Comparison of ENCODE assay signal across 8 mouse cellular contexts in the genomic region with DNA sequence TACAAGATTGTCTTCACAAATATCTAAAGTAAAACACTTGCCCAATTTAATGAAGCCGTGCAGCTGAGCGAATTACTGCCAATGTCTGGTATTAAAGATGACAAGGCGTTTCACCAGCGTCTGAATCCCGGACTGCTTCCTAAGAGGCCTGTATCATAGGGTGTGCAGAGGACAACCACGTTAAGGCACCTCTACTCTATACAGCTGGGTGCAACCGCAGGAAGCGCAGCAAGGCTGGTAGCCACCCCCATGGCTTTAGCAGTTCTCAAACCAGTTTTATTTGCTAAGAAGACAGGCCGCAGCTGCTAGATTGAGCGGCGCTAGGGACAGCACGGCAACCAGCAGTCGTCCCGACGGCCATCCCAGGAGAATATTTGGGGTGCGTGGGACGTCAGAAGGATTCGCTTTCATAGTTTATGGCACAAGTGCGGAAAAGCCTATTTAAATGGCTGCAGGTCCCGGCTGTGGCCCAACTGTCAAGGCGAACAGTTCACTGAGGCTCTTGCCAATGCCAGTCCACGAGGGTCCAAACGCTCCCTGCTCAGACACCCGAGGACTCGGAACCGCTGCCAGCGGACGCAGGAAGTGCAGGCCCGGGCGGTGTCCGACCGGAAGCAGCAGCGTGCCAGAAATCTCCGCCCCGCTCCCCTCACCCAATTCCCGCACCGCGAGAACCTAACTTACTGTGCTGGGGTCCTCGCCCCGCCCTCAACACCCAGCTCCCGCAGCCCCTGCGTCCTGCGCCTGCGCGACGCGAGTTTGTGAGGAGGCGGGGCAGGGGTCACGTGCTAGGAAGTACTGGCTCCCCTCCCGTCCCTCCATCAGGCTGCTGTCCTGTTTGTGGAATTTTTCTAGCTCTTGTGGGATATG. TPM values are rescaled to one million over a fixed set of nuclear protein-coding genes. Genes with fewer than 3 reads are reported as not detected.
A peak's percentile ranks its signal among the peaks of the same experiment; 100 is the strongest.
DNase-seq lines count a peak whose midpoint lies in the region; ATAC-seq and TF ChIP-seq lines count a peak whose summit lies in the region.

A gene (minus strand): TSS at position 746 of the 870 bp plus-strand sequence.

- H3K4me2 ChIP-seq in embryonic facial prominence, embryonic 15.5 days (replicated peaks): peak within 1 kb of the TSS; percentile 53
- peak within 1 kb of the TSS; percentile 75 for H3K4me2 ChIP-seq in kidney, embryonic 14.5 days (replicated peaks; ENCODE audit: low read depth, low read length)
- H3K4me2 ChIP-seq in limb, embryonic 15.5 days: peak within 1 kb of the TSS; percentile 59

- peak within 1 kb of the TSS; percentile 77 for H3K4me3 ChIP-seq in bone marrow, adult 2 months (replicated peaks; ENCODE audit: control insufficient read depth, low read depth, low read length)
- peak within 1 kb of the TSS; percentile 69 for H3K4me3 ChIP-seq in embryonic facial prominence, embryonic 15.5 days (replicated peaks)
- peak within 1 kb of the TSS; percentile 77 for H3K4me3 ChIP-seq in kidney, embryonic 14.5 days (ENCODE audit: low read length)
- H3K4me3 ChIP-seq in limb, embryonic 15.5 days: peak within 1 kb of the TSS; percentile 56

- TF ChIP-seq CTCF in bone marrow, adult 2 months (IDR thresholded peaks at IDR 0.05; ENCODE audit: control insufficient read depth, insufficient read depth, low read length): no peak

- no peaks in the 10 kb centered on the region; the same call in 1 of the 2 replicates for H3K4me1 ChIP-seq in bone marrow, adult 2 months (ENCODE audit: control insufficient read depth, insufficient read depth, low read length)
- H3K4me1 ChIP-seq in embryonic facial prominence, embryonic 15.5 days: 0 out of 2 replicates have a peak, but pooled peaks cover 6% of the 10 kb centered on the region
- no peaks in the 10 kb centered on the region for H3K4me1 ChIP-seq in kidney, embryonic 14.5 days (ENCODE audit: control insufficient read depth, insufficient read depth, low read length)
- H3K4me1 ChIP-seq in limb, embryonic 15.5 days: peaks cover 5% of the 10 kb centered on the region

- DNase-seq in 416B (ENCODE audit: low read depth): peak; percentile 98
- peak; percentile 98 to 99 for DNase-seq in heart, adult 9 months (ENCODE audit: low spot score in 2 of 2)
- DNase-seq in monocyte, adult 2 months (ENCODE audit: low read depth in 1 of 2, low spot score in 2 of 2): peak; percentile 88 to 93
- peak; percentile 97 to 98 for DNase-seq in spleen, postnatal 36 days (ENCODE audit: low spot score in 2 of 2)

- peak; percentile 86 for TF ChIP-seq POLR2A in bone marrow, adult 2 months (IDR thresholded peaks at IDR 0.05; ENCODE audit: borderline replicate concordance, control insufficient read depth, low read depth, low read length)

- H3K36me3 ChIP-seq in embryonic facial prominence, embryonic 15.5 days: no peaks in the 10 kb centered on the region
- H3K36me3 ChIP-seq in kidney, embryonic 14.5 days (ENCODE audit: control insufficient read depth, insufficient read depth, low read length): no peaks in the 10 kb centered on the region
- H3K36me3 ChIP-seq in limb, embryonic 15.5 days: no peaks in the 10 kb centered on the region

- under 1% methylated on average over 50 of the region's 50 CpGs for WGBS in bone marrow, adult 2 months
- WGBS in embryonic facial prominence, embryonic 15.5 days: under 1% methylated on average over 50 of the region's 50 CpGs
- WGBS in kidney, embryonic 14.5 days: under 1% methylated on average over 50 of the region's 50 CpGs
- WGBS in limb, embryonic 15.5 days: under 1% methylated on average over 50 of the region's 50 CpGs

- peak within 1 kb of the TSS; percentile 81 for H3K9ac ChIP-seq in embryonic facial prominence, embryonic 15.5 days
- H3K9ac ChIP-seq in kidney, embryonic 14.5 days (ENCODE audit: low read depth, low read length): peak within 1 kb of the TSS; percentile 93
- peak within 1 kb of the TSS; percentile 84 for H3K9ac ChIP-seq in limb, embryonic 15.5 days

- peak within 1 kb of the TSS; percentile 83 for H3K27ac ChIP-seq in bone marrow, adult 2 months (ENCODE audit: control insufficient read depth, insufficient read depth, low read depth, low read length, poor library complexity)
- H3K27ac ChIP-seq in embryonic facial prominence, embryonic 15.5 days (replicated peaks): peak within 1 kb of the TSS; percentile 97
- H3K27ac ChIP-seq in kidney, embryonic 14.5 days (ENCODE audit: low read depth, low read length): peak within 1 kb of the TSS; percentile 95
- peak within 1 kb of the TSS; percentile 94 for H3K27ac ChIP-seq in limb, embryonic 15.5 days

- H3K9me3 ChIP-seq in embryonic facial prominence, embryonic 15.5 days (replicated peaks): no peaks in the 10 kb centered on the region
- H3K9me3 ChIP-seq in kidney, embryonic 14.5 days (ENCODE audit: control insufficient read depth, low read length): no peaks in the 10 kb centered on the region
- H3K9me3 ChIP-seq in limb, embryonic 15.5 days: no peaks in the 10 kb centered on the region

- ATAC-seq in embryonic facial prominence, embryonic 15.5 days (ENCODE audit: insufficient number of reproducible peaks, low FRiP score, low TSS enrichment, low read depth): peak; percentile 100
- peak; percentile 100 for ATAC-seq in kidney, embryonic 14.5 days (ENCODE audit: low FRiP score, low TSS enrichment)
- ATAC-seq in limb, embryonic 15.5 days (ENCODE audit: insufficient number of reproducible peaks, low FRiP score, low TSS enrichment, low read depth): peak; percentile 100

- H3K27me3 ChIP-seq in embryonic facial prominence, embryonic 15.5 days: no peaks in the 10 kb centered on the region
- H3K27me3 ChIP-seq in kidney, embryonic 14.5 days (ENCODE audit: control insufficient read depth, insufficient read depth, low read length): no peaks in the 10 kb centered on the region
- no peaks in the 10 kb centered on the region for H3K27me3 ChIP-seq in limb, embryonic 15.5 days

RNA-seq across cellular contexts. Expression of the gene that starts here (rescaled TPM):
- polyA plus RNA-seq in bone marrow, adult 2 months (2011; ENCODE audit: insufficient read depth, insufficient read length, low replicate concordance, missing spikeins): 43.4 and 55.3 TPM in 2 replicates
- 18.8 and 20.2 TPM in 2 replicates for polyA plus RNA-seq in embryonic facial prominence, embryonic 15.5 days (2015; fragmentation: Nextera tagmentation; extraction: Ambion mirVana)
- polyA plus RNA-seq in kidney, embryonic 14.5 days (2014; fragmentation: Nextera tagmentation; extraction: Ambion mirVana): 19.8 and 24.4 TPM in 2 replicates
- 20.3 and 22.4 TPM in 2 replicates for polyA plus RNA-seq in limb, embryonic 15.5 days (2015; fragmentation: Nextera tagmentation; extraction: Ambion mirVana)

Comparison
In these comparisons a context has a peak if more than half of its experiments do, and no peak if none do; other contexts are left out.
1. Peak in every context shown above with its lines: DNase-seq, ATAC-seq, H3K4me3 ChIP-seq and H3K27ac ChIP-seq.